Mouse (Mus musculus) telencephalon, adult 2 months (tissue): ENCODE measurements at regions not wholly inside any gene's neighbourhood (a gene's known extent, or its start where the extent isn't known, plus 50 kb on each side); places are given as distances from the start of the nearest gene placed in this dataset.
"Not testable (repeated sequence)": the region's sequence is repeated elsewhere in the genome, so short reads cannot be mapped to it uniquely, and the experiment has no call there.

Experiments used
- DNase-seq: peaks from one replicate; pipeline ENCODE4 v3.0.0-alpha.2; 2011; ENCODE audit warnings: low read depth, low spot score

DNA sequence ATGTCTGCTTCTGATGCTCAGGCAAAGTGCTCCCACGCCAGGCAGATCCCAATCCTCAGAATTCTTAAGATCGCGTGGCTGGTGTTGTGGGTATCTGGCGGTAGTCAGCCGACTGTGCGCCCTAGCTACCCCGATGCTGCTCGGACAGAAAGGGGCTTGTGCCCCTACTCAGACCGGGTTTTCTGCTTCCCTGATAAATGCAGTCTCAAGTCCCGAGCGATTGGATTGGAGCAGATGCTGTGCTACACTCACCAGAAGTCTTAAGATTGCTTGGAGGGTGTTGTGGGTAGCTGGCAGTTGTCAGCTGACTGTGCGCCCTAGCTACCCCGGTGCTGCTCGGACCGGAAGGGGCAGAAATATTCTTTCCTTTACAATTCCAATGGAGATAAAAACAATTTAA, 99.3 kb downstream of the Gm7489 start:
- DNase-seq, result not testable (repeated sequence)

DNA sequence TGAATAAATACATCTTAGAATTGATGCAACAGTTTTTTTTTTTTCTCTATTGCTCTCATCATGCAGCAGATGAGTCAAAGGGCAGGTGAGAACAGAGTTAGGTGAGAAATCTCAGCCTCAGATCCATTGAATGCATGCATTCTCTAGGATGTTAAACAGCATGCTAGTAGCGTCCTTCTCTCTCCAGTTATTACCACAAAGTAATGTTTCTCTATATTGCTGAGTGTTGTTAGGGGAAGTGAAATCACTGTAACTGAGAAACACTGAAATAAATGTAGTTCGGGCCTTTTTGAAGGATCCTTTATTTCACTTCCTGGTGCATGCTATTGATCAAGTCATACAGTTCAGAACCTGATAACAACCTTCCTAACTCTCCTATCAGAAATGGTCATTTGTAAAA, 105.2 kb downstream of the Gm7489 start:
- no peak for DNase-seq

DNA sequence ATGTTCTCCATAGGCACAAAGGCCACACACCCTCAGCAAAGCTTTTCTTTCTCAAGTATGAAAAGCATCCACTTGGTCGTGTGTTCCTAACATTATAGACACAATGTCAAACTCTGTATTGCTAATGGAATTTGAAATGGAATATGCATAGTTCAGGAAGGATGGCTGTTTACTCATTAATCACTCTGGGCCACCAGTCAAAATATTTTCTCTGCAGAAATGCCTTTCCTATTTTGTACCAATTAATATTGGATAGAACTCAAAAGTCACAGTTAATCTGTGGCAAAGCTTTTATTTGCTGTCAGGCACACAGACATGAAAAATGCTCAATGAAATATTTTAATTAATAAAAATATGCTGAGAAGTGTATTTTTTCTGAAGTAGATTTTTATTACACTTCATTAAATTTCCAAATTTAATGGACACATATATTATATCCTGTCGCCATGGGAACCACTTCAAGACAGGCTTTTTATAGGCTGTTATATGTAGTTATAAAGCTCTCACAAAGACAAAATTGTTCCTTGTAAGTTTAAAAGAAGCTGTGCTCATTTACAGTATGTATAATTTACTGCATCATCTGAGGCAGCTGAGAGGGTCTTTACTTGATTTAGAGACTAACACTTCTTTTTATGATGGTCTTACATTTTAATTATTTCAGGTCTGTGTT, 110.6 kb downstream of the Gm7489 start:
- no peak for DNase-seq

DNA sequence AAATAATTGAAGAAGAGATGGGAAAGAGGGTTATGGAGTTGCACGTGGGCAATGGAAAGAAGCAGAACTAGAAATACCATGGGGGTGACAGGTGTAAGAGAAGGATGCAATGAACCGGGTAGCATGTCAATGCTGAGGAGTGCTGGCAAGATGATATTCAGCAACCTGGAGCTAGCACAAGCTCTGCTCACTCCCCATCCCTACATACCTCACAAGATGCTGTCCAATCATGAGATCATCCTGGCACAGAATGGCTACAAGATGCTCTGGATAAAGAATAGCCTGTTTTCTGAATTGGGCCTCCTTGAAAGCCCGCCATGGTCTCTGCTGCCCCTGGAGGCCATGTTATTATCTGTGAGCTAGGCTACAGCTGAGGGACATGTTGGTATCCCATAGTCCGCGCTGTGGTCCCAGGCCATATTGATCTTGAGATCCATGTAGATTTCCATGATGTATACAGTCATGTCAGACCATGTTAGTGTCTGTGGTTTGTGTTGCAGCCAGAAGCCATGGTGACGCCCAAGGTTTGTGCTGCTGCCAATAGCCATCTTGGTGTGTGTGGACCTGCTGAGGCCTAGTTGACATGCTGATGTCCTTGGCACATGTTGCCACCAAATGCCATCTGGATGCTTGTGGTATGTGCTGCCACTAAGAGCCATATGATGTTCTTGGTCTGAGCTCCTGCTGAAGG, 114.0 kb downstream of the Gm7489 start:
- DNase-seq, result no peak

DNA sequence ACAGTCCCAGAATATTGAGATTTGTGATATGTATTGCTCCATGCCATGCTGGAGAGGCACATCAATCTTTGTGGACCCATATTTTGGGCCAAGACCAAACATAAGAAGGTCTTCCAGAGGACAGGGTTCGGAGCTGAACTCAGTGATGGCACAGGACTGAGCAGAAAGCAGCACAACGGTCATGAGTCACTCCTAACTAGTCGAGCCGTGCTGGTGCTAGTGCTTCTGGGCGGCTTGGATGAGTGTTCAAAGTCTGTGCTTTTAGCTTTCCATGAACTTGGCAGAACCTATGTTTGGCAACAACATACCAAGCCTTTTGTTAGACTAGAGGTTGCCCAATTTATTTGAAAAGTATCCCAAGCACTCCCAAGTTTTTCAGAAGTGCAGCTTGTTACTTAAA, 149.1 kb downstream of the Gm7489 start:
- DNase-seq, result no peak

DNA sequence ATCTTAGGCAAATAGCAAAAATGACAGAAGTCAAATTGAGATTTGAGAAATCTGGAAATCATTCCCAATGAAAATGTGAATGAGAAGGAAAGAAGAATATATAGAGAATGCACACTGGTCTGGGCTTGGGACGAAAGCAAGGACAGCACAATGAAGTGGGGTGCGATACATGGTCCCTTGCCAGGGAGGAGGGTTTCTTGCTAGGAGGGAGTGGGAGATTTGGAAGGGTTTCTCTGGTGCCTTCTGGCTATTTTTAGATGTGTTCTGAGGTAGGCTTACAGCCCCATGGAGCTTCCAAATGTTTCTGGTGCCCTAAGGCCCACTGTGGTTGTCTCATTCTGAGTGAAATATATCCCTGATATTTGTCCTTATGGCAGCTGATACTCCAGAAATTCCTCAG, 166.0 kb downstream of the Gm7489 start:
- DNase-seq, result no peak

DNA sequence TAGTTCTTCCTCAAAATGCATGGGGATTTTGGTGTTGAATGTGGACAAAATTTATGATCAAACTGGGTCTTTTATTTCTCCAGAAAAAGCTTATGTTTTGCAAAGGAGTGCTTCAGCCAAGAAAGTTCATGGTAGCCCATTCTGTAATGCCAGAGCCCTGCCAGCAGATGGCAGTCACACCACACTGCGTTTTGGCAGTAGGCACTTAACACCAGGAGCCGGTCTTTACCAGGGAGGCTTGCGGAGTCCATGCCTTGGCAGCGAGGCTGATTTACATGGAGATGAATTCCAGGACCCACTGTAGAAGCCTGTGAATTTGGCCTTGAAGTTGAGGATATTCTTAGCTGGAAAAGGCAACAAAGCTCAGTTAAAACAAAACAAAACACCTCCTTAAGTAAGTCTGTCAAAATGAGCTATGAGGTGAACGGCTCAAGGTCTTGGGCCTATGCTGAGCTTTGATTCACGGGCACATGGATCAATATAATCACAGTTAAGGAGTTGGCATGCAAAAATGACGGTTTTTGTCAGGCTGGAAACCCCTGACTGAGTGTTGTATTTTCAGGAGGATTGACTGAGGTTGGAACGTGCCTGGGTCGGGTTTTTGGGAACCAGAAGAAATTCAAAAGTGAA, 185.4 kb downstream of the Gm7489 start:
- DNase-seq, result peak; percentile 31

DNA sequence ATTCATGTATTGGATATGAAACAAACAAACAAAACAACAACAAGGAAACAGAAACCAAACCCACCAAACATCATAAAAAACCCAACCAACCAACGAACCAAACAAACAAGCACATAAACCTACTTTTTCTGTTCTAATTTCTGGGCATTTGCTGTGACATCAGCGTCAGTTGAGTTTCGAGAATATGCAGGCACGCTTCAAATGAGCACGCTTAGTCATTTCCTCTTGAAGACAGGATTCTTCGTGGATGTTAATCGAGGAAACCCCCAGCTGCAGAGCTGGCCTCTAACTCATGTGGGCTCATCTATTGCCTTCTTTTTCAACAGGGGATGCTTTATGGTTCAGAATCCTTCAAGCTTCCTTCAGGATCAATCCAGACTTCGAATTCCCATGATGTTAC, 187.0 kb downstream of the Gm7489 start:
- DNase-seq, result no peak

DNA sequence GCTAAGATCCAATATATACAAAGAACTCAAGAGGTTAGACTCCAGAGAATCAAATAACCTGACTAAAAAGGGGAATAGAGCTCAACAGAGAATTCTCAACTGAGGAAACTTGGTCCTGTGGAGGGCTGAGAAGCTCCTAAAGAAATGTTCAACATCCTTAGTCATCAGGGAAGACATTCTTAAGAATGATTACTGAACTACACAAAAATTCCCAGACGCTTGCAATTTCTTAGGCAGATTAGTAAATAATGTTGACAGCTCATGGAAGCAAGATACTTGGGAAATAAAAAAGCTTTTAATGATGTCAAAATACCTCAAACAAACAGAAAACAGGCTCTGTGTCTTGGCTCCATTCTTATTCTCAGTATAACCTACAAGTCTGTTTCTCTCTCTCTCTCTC, 206.6 kb downstream of the Gm7489 start:
- no peak for DNase-seq

DNA sequence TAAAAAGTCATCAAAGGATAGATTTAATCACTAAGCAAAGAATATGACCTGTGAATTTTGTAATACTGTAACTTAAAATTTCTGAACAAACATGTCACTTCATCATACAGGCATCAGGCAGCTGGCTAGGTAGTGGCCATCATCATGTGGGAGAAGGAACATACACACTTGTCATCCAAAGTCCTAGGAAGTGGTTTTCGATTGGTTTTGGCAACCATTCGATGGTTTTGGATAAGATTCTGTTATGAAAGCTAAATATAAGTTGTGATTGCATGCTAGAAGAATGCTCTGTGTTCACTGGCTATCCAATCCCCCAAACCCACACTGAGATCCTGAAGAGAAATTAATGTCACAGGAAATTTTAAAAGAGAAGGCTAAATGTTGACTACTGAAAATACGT, 207.7 kb downstream of the Gm7489 start:
- DNase-seq, result no peak

DNA sequence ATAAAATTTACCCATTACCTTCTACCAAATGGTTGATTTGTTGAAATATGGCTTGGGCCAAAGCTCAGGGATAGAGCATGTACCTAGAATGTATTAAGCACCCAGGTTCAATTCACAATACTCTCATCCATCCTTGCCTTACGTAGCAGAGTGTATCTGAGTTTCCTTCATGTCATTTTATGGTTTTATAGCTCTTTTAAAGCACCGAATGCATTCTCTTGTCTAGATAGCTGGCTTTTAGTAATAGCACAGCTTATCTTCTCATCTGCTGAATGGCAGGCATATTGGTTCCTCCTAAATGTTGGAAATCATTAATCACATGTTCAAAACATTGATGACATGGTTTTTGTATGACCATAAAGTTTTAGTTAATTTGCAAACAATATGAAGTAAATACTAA, 212.8 kb downstream of the Gm7489 start:
- DNase-seq, result no peak

DNA sequence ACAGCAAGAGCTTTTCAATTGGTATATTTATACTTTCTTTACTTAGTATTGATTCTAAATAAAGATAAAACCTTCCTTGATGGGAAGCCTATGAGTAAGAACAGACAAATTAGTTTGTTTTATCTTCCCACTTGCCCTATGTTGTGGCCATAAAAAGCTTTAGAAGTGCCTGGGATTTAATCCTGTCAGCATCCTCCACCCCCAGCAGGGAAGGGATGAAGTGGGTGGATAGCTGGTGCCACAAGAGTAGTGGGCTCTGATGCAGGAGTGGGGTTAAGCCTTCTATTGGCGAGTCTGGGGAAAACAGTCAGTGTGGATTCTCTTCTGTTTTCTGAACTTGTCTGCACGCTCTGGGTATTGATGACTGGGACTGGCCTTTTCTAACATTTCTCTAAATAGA, 227.7 kb downstream of the Gm7489 start:
- peak; percentile 18 for DNase-seq

DNA sequence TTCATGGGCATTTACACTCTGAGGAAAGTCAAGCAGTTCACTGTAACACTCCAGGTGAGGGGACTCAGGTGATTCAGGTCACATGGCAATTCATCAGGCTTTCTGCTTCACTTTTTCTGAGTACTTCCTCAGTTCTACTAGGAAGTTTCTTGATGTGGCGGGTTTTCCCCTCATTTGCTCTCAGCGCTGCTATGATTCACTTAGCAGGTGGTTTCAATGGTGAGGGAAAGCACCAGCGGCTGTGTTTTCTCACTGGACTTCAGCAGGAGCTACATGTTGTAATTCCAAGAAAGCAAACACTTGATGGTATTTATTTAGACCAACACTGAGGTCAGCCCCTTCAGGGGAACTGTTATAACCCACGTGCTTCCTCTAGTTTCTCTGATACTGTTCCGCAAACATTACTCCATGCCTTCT, 229.4 kb downstream of the Gm7489 start:
- DNase-seq, result no peak

DNA sequence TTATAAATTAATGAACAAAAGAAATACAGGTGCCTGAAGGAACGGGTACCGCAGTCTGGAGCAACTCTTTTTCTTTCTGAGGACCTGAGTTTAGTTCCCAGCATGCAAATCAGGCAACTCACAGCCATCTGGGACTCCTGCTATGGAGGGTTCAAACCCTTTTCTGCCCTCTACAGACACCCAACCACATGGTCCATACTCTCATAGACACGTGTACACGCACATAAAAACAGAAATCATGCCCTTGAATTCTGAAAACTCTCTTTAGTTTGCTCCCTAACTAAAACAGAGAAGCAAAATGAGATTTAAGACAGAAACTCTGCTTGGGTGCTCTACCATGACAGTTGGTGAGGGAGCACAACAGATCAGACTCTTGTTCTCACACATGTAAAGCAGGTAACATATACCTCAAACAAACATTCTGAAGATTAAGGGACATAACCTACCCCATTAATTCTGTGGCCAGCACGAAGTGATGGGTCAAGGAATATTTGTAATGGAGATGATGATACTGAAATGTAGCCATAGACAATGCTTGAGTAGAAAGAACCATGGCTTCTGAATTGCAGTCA, 233.3 kb downstream of the Gm7489 start:
- DNase-seq, result no peak

DNA sequence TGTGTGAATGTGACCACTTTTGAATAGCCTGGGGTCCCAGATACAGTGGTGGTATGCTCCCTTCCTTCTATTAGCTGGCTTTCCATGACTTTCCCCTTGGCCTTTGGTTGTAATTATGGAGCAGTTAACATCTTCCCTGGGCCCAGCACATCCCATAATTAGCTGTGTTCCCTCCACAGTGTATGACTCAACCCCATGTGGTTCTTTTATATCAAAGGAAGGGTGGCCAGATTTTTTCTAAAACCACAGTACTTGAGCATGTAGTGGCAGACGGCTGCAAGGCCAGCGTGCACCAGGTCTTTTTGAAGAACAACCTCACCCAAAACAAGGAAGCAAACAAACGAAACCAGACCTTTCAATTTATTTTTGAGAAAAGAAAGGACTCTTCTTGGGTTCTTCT, 235.8 kb downstream of the Gm7489 start:
- peak; percentile 26 for DNase-seq

DNA sequence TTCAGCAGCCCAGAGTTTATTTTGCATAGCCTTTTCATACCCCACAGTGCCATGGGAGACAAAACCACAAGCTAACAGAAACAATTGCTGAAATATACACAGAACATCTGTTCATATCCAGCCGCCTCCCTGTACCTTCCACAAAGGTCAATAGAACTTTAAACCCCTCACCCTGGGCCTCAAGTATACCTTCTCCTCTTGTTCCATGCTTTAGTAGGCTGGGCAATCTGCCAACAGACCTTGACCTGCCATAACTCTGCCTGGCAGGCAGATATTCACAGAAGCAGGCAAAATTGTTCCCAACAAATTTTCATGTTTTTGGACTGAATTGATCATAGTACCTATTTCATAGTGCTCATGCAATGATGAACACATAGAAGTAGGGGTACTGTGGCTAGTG, 279.6 kb downstream of the Gm7489 start:
- DNase-seq, result no peak

DNA sequence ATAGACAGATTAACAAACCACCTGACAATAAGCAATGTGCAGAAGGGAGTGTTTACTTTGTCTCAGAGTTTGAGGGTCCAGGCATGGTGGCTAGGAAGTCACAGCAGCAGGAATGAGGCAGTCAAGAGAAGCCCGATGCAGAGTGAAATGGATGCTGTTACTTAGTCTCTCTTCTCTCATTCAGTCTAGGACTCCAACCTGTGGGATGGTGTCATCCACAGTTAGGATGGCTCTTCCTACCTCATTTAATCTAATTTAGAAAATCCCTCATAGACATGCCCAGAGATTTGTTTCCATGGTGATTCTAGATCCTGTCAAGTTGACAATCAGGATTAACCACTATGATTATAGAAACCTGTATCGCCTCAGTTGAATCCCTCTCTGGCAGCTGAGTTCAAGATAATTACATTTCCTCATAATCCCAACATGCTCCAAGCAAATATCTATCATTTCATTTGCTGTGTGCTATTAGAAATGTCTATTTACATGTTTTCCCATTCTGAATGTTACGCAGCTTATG, 283.2 kb downstream of the Gm7489 start:
- DNase-seq, result no peak

DNA sequence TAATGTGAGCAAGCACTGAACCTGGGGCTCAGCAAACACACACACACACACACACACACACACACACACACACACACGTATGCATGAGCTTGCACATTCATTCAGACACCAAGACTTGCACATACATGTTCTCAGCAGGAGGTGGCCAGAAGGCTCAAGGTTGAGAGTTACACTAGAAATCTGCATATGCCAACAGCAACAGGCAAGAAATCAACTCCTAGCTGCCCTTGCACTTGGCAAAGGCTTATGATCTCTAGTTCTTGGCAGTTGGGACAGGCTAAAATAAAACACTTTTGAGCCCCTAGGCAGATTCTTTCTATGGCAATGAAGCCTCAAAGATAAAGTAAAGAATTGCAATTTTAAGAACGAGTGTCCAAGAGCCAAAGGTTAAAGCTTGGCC, 292.5 kb downstream of the Gm7489 start:
- DNase-seq, result no peak

DNA sequence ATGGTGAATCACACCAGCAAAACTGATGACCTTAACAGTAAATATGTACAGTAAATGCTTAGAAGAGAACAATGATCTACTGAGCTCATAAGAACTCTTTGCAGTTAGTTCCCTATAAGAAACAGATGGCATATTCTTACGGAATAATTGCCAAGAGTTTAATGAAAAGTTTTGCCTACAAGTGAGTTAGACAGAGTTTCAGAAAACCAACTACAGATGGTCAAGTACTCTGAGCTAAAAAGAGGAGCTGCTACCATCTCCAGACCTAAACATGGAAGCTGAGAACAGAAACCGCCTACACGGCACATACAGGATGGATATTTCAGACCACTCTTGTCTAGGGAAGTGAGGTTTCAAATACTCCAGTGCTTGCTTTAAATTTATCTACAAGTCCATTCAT, 293.1 kb downstream of the Gm7489 start:
- peak; percentile 72 for DNase-seq
